Mouse (Mus musculus): ENCODE data around the gene Zic4.

- TF ChIP-seq MAFK (IDR thresholded peaks at IDR 0.05; ENCODE audit: insufficient read depth, low read depth, low read length) (no peak), ZC3H11A (IDR thresholded peaks at IDR 0.05; ENCODE audit: borderline replicate concordance, low read depth, low read length) (no peak), ZNF384 (IDR thresholded peaks at IDR 0.05; ENCODE audit: low read depth, low read length) (no peak)
These were observed 23.6 kb downstream of the Zic4 start for GRCm38 (mm10) chr9:91385561-91386430.
